ENCODE assay signal across 8 mouse cellular contexts in the genomic region with DNA sequence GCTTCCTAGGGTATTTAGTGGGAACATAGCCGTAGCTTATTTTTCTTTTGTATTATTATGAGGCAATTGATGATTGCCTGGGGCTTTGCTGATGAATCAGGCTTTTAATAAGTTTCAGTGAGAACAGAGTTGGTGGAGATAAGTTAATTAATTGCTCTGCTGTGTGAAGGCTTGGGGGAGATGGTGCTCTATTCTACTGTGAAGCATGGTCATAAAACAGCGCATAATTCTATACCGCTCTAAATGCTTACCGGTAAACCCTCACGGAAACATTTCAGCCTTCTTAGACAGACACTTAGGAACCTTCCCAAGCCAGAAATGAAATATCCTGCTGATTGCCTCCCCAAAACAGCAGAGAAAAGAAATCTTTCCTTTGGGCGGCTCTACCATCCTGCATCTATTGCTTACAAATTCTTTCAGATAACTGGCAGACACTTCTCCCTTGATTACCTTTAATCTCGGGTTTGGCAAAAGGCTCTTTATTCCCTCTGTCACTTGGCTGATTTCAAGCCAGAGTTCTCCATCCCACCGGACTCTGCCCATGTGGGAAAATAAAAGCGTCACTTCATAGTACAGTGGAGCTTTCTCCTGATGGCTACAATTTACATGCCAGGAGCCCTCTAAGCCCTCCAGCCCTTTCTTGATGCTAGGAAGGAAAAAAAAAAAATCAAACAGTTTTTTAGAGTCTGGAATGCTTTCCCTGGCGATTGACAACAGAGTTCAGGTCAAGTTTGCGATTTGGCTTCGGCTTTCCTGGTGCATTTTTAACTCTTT. TPM values are rescaled to one million over a fixed set of nuclear protein-coding genes. Genes with fewer than 3 reads are reported as not detected.
A peak's percentile ranks its signal among the peaks of the same experiment; 100 is the strongest.
DNase-seq lines count a peak whose midpoint lies in the region; ATAC-seq and TF ChIP-seq lines count a peak whose summit lies in the region.
"Had no signal": no experiment of that assay in that cellular context is flagged by ENCODE, and none has a peak within 500 bp of the region (broad histone marks: within the 10 kb centered on the region; RNA-seq: fewer than 3 reads in every experiment).

No protein-coding gene starts in this region.

- TF ChIP-seq CTCF in kidney, adult 2 months (conservative IDR thresholded peaks at IDR 0.05; ENCODE audit: insufficient read depth, insufficient read length, low read depth, low read length), result no peak

- no peak overlapping the region for H3K9ac ChIP-seq in kidney, embryonic 15.5 days
- H3K9ac ChIP-seq in embryonic facial prominence, embryonic 12.5 days, result no peak overlapping the region
- H3K9ac ChIP-seq in forebrain, embryonic 14.5 days (ENCODE audit: low read length), result no peak overlapping the region
- no peak overlapping the region for H3K9ac ChIP-seq in midbrain, embryonic 16.5 days (ENCODE audit: low read depth, low read length)

- WGBS in kidney, embryonic 15.5 days, result 14% methylated on average over 12 of the region's 12 CpGs
- whole genome bisulfite sequencing in kidney, adult 2 months, result 21% methylated on average over 12 of the region's 12 CpGs
- 16% methylated on average over 12 of the region's 12 CpGs for WGBS in embryonic facial prominence, embryonic 12.5 days
- WGBS in forebrain, embryonic 14.5 days, result 7% methylated on average over 12 of the region's 12 CpGs
- WGBS in midbrain, embryonic 16.5 days, result 29% methylated on average over 12 of the region's 12 CpGs

- no peaks in the 10 kb centered on the region for H3K36me3 ChIP-seq in kidney, embryonic 15.5 days
- H3K36me3 ChIP-seq in kidney, adult 2 months (ENCODE audit: control insufficient read depth, insufficient read depth, low read length), result no peaks in the 10 kb centered on the region
- no peaks in the 10 kb centered on the region for H3K36me3 ChIP-seq in embryonic facial prominence, embryonic 12.5 days
- H3K36me3 ChIP-seq in forebrain, embryonic 14.5 days (ENCODE audit: control insufficient read depth, insufficient read depth, low read length), result no peaks in the 10 kb centered on the region
- H3K36me3 ChIP-seq in midbrain, embryonic 16.5 days (ENCODE audit: control insufficient read depth, insufficient read depth, low read length), result no peaks in the 10 kb centered on the region

- H3K4me2 ChIP-seq in kidney, embryonic 15.5 days, result peak overlapping the region; percentile 5
- H3K4me2 ChIP-seq in embryonic facial prominence, embryonic 12.5 days (replicated peaks), result peak overlapping the region; percentile 16
- H3K4me2 ChIP-seq in forebrain, embryonic 14.5 days (ENCODE audit: low read length), result peak overlapping the region; percentile 27
- peak overlapping the region; percentile 42 for H3K4me2 ChIP-seq in midbrain, embryonic 16.5 days (ENCODE audit: low read length)

- DNase-seq in kidney, adult 2 months, result no peak
- DNase-seq in forebrain, embryonic 14.5 days (ENCODE audit: low spot score), result peak; percentile 82
- no peak for DNase-seq in adrenal gland, postnatal 36 days
- no peak for DNase-seq in cerebellum, adult 11-12 months
- DNase-seq: liver had no signal

- peaks cover 17% of the 10 kb centered on the region; the same call in 1 of the 2 replicates for H3K4me1 ChIP-seq in kidney, embryonic 15.5 days
- H3K4me1 ChIP-seq in kidney, adult 2 months (ENCODE audit: control insufficient read depth, insufficient read depth, low read length), result no peaks in the 10 kb centered on the region
- H3K4me1 ChIP-seq in embryonic facial prominence, embryonic 12.5 days, result peaks cover 19% of the 10 kb centered on the region
- peaks cover 8% of the 10 kb centered on the region for H3K4me1 ChIP-seq in forebrain, embryonic 14.5 days (ENCODE audit: control insufficient read depth, insufficient read depth, low read length)
- peaks cover 9% of the 10 kb centered on the region for H3K4me1 ChIP-seq in midbrain, embryonic 16.5 days (ENCODE audit: control insufficient read depth, insufficient read depth, low read length)

- no peak for ATAC-seq in kidney, embryonic 15.5 days (replicated peaks; ENCODE audit: low FRiP score)
- no peak for ATAC-seq in embryonic facial prominence, embryonic 12.5 days (ENCODE audit: insufficient number of reproducible peaks, insufficient read depth, low FRiP score, low TSS enrichment)
- ATAC-seq in forebrain, embryonic 14.5 days, result peak; percentile 87
- no peak for ATAC-seq in midbrain, embryonic 16.5 days

- no peak overlapping the region for H3K27ac ChIP-seq in kidney, embryonic 15.5 days
- H3K27ac ChIP-seq in kidney, adult 2 months (ENCODE audit: insufficient read depth, low read depth, low read length), result no peak overlapping the region
- no peak overlapping the region for H3K27ac ChIP-seq in embryonic facial prominence, embryonic 12.5 days
- H3K27ac ChIP-seq in forebrain, embryonic 14.5 days (ENCODE audit: low read depth, low read length), result no peak overlapping the region
- no peak overlapping the region for H3K27ac ChIP-seq in midbrain, embryonic 16.5 days (ENCODE audit: low read length)

- no peak overlapping the region for H3K4me3 ChIP-seq in kidney, embryonic 15.5 days (replicated peaks)
- no peak overlapping the region for H3K4me3 ChIP-seq in kidney, adult 2 months (ENCODE audit: insufficient read depth, low read depth, low read length)
- no peak overlapping the region for H3K4me3 ChIP-seq in embryonic facial prominence, embryonic 12.5 days
- no peak overlapping the region for H3K4me3 ChIP-seq in forebrain, embryonic 14.5 days (ENCODE audit: low read depth, low read length)
- no peak overlapping the region for H3K4me3 ChIP-seq in midbrain, embryonic 16.5 days (ENCODE audit: low read depth, low read length)

- H3K9me3 ChIP-seq in kidney, embryonic 15.5 days (replicated peaks), result no peaks in the 10 kb centered on the region
- H3K9me3 ChIP-seq in embryonic facial prominence, embryonic 12.5 days, result no peaks in the 10 kb centered on the region
- H3K9me3 ChIP-seq in forebrain, embryonic 14.5 days (replicated peaks; ENCODE audit: control insufficient read depth, low read length), result no peaks in the 10 kb centered on the region
- no peaks in the 10 kb centered on the region for H3K9me3 ChIP-seq in midbrain, embryonic 16.5 days (replicated peaks; ENCODE audit: control insufficient read depth, low read length, poor library complexity, severe bottlenecking)

- TF ChIP-seq POLR2A in kidney, adult 2 months (IDR thresholded peaks at IDR 0.05; ENCODE audit: low read depth, low read length), result no peak

- 0 out of 2 replicates have a peak, but pooled peaks cover 3% of the 10 kb centered on the region for H3K27me3 ChIP-seq in kidney, embryonic 15.5 days
- H3K27me3 ChIP-seq in kidney, adult 2 months (replicated peaks; ENCODE audit: control insufficient read depth, insufficient read depth, low read length), result no peaks in the 10 kb centered on the region
- H3K27me3 ChIP-seq in embryonic facial prominence, embryonic 12.5 days, result no peaks in the 10 kb centered on the region
- H3K27me3 ChIP-seq in forebrain, embryonic 14.5 days (replicated peaks; ENCODE audit: control insufficient read depth, insufficient read depth, low read length), result no peaks in the 10 kb centered on the region
- H3K27me3 ChIP-seq in midbrain, embryonic 16.5 days (ENCODE audit: control insufficient read depth, insufficient read depth, low read depth, low read length), result no peaks in the 10 kb centered on the region

RNA-seq across cellular contexts. Expression of a gene that starts 19.2 kb away (rescaled TPM):
- polyA plus RNA-seq in kidney, embryonic 15.5 days (2015; fragmentation: Nextera tagmentation; extraction: Ambion mirVana), result 3.4 and 5.4 TPM in 2 replicates
- polyA plus RNA-seq in kidney, adult 2 months (2012; rRNA removed), result 0.67 and 0.90 TPM in 2 replicates
- polyA plus RNA-seq in embryonic facial prominence, embryonic 12.5 days (2016; fragmentation: Nextera tagmentation; extraction: Ambion mirVana), result 29.5 and 30.3 TPM in 2 replicates
- 8.5 and 9.4 TPM in 2 replicates for polyA plus RNA-seq in forebrain, embryonic 14.5 days (2014; fragmentation: Nextera tagmentation; extraction: Ambion mirVana)
- polyA plus RNA-seq in midbrain, embryonic 16.5 days (2015; fragmentation: Nextera tagmentation; extraction: Ambion mirVana), result 2.5 and 3.7 TPM in 2 replicates
- 1 to 10 TPM; 2.1 to 3.2 TPM for total RNA-seq in adrenal gland, postnatal 36 days (2021)
